Mouse (Mus musculus) neural tube, embryonic 11.5 days (tissue): ENCODE measurements around the gene Ftcd. TPM values are rescaled to one million over a fixed set of nuclear protein-coding genes. Genes with fewer than 3 reads are reported as not detected.
A peak's percentile ranks its signal among the peaks of the same experiment; 100 is the strongest.

Source experiments
- ATAC-seq: fragments of 200-750 bp; cut with Nextera tagmentation; 2 replicates; pipeline ENCODE4 v1.8.0; 2017; ENCODE audit warnings: moderate number of reproducible peaks, mild to moderate bottlenecking, moderate TSS enrichment, moderate library complexity; ENCODE audit not compliant: insufficient read depth, low FRiP score, low TSS enrichment
- DNase-seq: peaks from one replicate; pipeline ENCODE4 v3.0.0-alpha.2; 2015; ENCODE audit warnings: low spot score
- H3K27ac ChIP-seq: fragments of 300-500 bp; sonication (generic); 2 replicates; pipeline ENCODE4 v1.5.1; 2014; ENCODE audit warnings: low read depth, mild to moderate bottlenecking, low read length
- H3K27me3 ChIP-seq: fragments of 300-500 bp; sonication (generic); 2 replicates; pipeline ENCODE4 v1.6.1; 2014; ENCODE audit warnings: mild to moderate bottlenecking, low read length, mixed read lengths; ENCODE audit not compliant: control insufficient read depth, insufficient read depth
- H3K36me3 ChIP-seq: fragments of 300-500 bp; sonication (generic); 2 replicates; pipeline ENCODE4 v1.6.1; 2014; ENCODE audit warnings: mild to moderate bottlenecking, low read length, moderate library complexity, mixed read lengths; ENCODE audit not compliant: control insufficient read depth, insufficient read depth
- H3K4me1 ChIP-seq: fragments of 300-500 bp; sonication (generic); 2 replicates; pipeline ENCODE4 v1.6.1; 2014; ENCODE audit warnings: low read length, mixed read lengths; ENCODE audit not compliant: control insufficient read depth, insufficient read depth
- H3K4me2 ChIP-seq: fragments of 300-500 bp; sonication (generic); 2 replicates; pipeline ENCODE4 v1.6.1; 2014; ENCODE audit warnings: low read depth, mild to moderate bottlenecking, moderate library complexity
- H3K4me3 ChIP-seq: fragments of 300-500 bp; sonication (generic); 2 replicates; pipeline ENCODE4 v1.5.1; 2014; ENCODE audit warnings: low read depth, low read length
- H3K9ac ChIP-seq: fragments of 300-500 bp; sonication (generic); 2 replicates; pipeline ENCODE4 v1.6.1; 2014; ENCODE audit warnings: mild to moderate bottlenecking, low read length
- H3K9me3 ChIP-seq: fragments of 300-500 bp; sonication (generic); 2 replicates; pipeline ENCODE4 v1.6.1; 2016; ENCODE audit warnings: low read length; ENCODE audit not compliant: control insufficient read depth
- WGBS: fragments of 180-500 bp; shearing (Covaris S2); extraction: QIAGEN DNeasy Blood & Tissue Kit; methylation state at CpG from one replicate; pipeline ENCODE4 v1.1.7; 2014; 5-methylcytosine and 5-hydroxymethylcytosine counted together
- polyA plus RNA-seq: library from polyadenylated mRNA; unstranded; fragments of >200 nt; fragmentation: Nextera tagmentation; extraction: Ambion mirVana; gene quantifications from 2 replicates; pipeline ENCODE4 v1.2.1, GENCODE M21; 2014

Ftcd gene
- polyA plus RNA-seq, result not detected in 2 replicates

DNA sequence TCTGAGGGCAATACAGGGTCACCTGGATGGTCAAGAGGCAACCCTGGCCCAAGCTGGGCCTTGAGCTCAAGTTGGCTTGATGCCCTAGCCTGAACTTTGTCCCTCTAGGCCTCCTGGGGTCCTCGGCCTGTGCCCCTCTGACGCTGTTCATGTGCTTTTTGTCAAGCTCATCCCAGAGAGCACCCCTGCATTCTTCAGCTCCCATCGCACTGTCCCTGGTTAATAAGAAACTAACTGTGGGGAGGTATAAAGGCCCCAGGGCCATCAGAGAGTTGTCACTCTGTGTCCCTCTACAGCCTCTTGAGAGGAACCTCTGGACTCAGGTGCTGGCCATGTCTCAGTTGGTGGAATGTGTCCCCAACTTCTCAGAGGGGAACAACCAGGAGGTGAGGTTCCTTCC, at the start of gene Ftcd:
Ftcd (plus strand) TSS at position 275 of the 400 bp plus-strand sequence.
- Histone ChIP-seq H3K4me2 (no peak within 1 kb of the TSS), H3K4me1 (no peaks in the 10 kb centered on the region), H3K36me3 (no peaks in the 10 kb centered on the region; the same call in 1 of the 2 replicates), H3K4me3 (no peak within 1 kb of the TSS), H3K27ac (no peak within 1 kb of the TSS), H3K9ac (no peak within 1 kb of the TSS), H3K27me3 (no peaks in the 10 kb centered on the region), H3K9me3 (no peaks in the 10 kb centered on the region)
- ATAC-seq (no peak), DNase-seq (no peak)
- WGBS, result 77% methylated on average over 3 of the region's 3 CpGs

DNA sequence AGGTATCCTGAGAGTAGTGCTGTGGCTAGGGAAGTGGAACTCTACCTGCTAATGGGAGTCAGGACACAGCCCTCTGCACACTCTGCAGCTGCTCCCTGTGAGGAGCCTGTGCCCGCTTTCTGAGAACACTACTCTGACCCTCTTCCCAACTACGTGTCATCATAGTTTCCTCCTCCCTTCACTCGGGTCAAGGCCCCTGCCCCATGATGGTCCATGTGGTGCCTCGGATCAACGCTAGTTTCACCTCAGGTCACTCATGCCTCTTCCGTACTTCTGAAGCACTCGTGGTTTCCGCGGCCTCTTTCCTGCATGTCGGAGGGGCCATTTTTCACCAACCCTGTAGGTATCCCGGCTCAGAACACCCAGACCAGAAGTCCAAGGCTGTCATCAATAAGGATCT, 44.5 kb upstream of the Ftcd start:
- peaks cover 5% of the 10 kb centered on the region; the same call in 1 of the 2 replicates for H3K4me1 ChIP-seq
- peak overlapping the region; percentile 75 for H3K4me2 ChIP-seq
- no peaks in the 10 kb centered on the region for H3K9me3 ChIP-seq
- ATAC-seq (no peak), DNase-seq (no peak)
- H3K36me3 ChIP-seq, result peaks cover 4% of the 10 kb centered on the region; the same call in 1 of the 2 replicates
- H3K27ac ChIP-seq, result no peak overlapping the region
- WGBS, result 3% methylated on average over 11 of the region's 11 CpGs
- no peaks in the 10 kb centered on the region for H3K27me3 ChIP-seq
- peak overlapping the region; percentile 61 for H3K4me3 ChIP-seq
- H3K9ac ChIP-seq, result peak overlapping the region; percentile 29; the same call in 1 of the 2 replicates

DNA sequence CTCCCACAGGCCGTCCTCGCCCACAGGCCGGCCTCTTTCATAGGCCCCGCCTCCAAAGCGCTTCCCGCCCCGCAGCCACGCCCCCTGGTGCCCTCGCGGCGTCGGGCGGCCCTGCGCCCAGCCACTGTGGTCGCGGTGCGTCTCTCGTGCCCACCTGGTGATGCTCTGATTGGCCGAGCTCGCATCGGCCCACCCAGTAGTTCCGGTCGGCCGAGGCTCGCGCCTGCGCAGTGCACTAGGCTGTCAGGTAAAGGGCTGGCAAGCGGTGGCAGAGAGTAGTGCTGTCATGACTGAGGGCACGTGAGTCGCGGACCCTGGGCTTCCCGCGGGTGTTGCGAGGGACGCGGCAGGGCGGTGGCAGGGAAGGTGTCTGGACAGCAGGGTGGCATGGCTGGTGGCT, 44.1 kb upstream of the Ftcd start, which contains the start of gene Lss:
Lss (plus strand) TSS at position 214 of the 400 bp plus-strand sequence.
- peaks cover 5% of the 10 kb centered on the region; the same call in 1 of the 2 replicates for H3K4me1 ChIP-seq
- H3K27ac ChIP-seq, result no peak within 1 kb of the TSS
- peaks cover 4% of the 10 kb centered on the region; the same call in 1 of the 2 replicates for H3K36me3 ChIP-seq
- under 1% methylated on average over 35 of the region's 37 CpGs for WGBS
- H3K27me3 ChIP-seq, result no peaks in the 10 kb centered on the region
- H3K4me2 ChIP-seq, result peak within 1 kb of the TSS; percentile 75
- DNase-seq (peak; percentile 97), ATAC-seq (peak; percentile 99)
- no peaks in the 10 kb centered on the region for H3K9me3 ChIP-seq
- H3K9ac ChIP-seq, result peak within 1 kb of the TSS; percentile 47
- peak within 1 kb of the TSS; percentile 61 for H3K4me3 ChIP-seq

DNA sequence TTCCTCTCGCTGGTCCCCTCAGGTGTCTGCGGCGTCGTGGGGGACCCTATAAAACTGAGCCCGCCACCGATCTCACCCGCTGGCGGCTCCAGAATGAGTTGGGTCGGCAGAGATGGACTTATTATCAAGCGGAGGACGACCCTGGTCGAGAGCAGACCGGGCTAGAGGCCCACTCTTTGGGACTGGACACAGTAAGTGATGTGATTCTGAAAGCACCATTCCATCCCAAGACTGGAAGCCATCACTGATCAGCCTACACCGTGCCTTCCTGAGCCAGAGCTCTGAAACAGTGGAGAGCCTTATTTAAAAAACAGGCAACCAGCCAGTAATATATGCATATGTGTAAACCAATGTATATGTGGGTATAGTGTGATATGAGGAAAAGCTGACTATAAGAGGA, 43.6 kb upstream of the Ftcd start:
- peak overlapping the region; percentile 75 for H3K4me2 ChIP-seq
- H3K4me1 ChIP-seq, result peaks cover 5% of the 10 kb centered on the region; the same call in 1 of the 2 replicates
- ATAC-seq (peak; percentile 1; the same call in 1 of the 2 replicates), DNase-seq (no peak)
- no peaks in the 10 kb centered on the region for H3K9me3 ChIP-seq
- H3K27ac ChIP-seq, result no peak overlapping the region
- peak overlapping the region; percentile 61 for H3K4me3 ChIP-seq
- H3K36me3 ChIP-seq, result peaks cover 4% of the 10 kb centered on the region; the same call in 1 of the 2 replicates
- 2% methylated on average over 14 of the region's 14 CpGs for WGBS
- no peaks in the 10 kb centered on the region for H3K27me3 ChIP-seq
- H3K9ac ChIP-seq, result peak overlapping the region; percentile 47

DNA sequence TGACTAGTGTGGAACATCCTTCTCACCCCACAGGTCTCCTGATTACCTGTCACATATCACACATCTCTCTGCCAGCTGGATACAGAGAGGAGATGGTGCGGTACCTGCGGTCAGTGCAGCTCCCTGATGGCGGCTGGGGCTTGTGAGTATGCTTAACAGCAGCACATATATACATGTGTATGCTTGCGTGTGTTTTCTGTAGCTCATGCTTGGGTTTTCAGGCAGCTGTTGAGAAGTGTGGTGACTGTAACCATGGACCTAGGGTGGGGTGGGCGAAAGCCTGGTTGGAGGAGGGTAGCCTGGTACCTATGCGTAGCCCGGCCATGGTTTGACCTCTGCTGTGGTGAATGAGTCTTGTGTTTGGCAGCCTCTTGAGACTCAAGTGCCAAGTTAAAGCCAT, 39.9 kb upstream of the Ftcd start:
- peaks cover 10% of the 10 kb centered on the region; the same call in 1 of the 2 replicates for H3K36me3 ChIP-seq
- H3K27ac ChIP-seq, result no peak overlapping the region
- H3K4me1 ChIP-seq, result peaks cover 4% of the 10 kb centered on the region; the same call in 1 of the 2 replicates
- no peaks in the 10 kb centered on the region for H3K27me3 ChIP-seq
- H3K4me2 ChIP-seq, result no peak overlapping the region
- ATAC-seq (no peak), DNase-seq (no peak)
- no peak overlapping the region for H3K9ac ChIP-seq
- 96% methylated on average over 7 of the region's 7 CpGs for WGBS
- no peak overlapping the region for H3K4me3 ChIP-seq
- no peaks in the 10 kb centered on the region for H3K9me3 ChIP-seq

DNA sequence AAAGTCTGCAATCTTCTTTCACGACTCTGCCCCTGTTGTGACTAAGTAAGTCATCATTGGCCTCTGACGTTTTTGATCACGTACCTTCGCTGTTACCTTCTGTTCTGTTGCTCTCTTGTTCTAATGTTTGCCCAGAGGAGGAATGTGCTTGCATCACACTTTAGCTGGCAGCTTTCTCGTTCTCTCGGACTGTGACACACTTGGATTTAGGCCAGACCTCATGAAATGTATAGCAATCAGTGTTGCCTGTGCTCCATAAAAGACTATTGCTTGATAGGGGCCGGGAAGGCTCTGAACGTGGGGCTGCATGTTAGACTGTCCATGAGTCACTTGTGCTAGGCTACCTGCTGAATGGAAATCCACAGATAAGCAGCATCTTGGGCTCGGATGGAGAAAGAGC, 37.8 kb upstream of the Ftcd start:
- H3K27ac ChIP-seq, result no peak overlapping the region
- no peak overlapping the region for H3K9ac ChIP-seq
- no peak overlapping the region for H3K4me3 ChIP-seq
- no peaks in the 10 kb centered on the region for H3K27me3 ChIP-seq
- ATAC-seq (no peak), DNase-seq (no peak)
- 88% methylated on average over 9 of the region's 9 CpGs for WGBS
- no peaks in the 10 kb centered on the region for H3K9me3 ChIP-seq
- H3K36me3 ChIP-seq, result peaks cover 19% of the 10 kb centered on the region
- H3K4me2 ChIP-seq, result no peak overlapping the region
- no peaks in the 10 kb centered on the region for H3K4me1 ChIP-seq

DNA sequence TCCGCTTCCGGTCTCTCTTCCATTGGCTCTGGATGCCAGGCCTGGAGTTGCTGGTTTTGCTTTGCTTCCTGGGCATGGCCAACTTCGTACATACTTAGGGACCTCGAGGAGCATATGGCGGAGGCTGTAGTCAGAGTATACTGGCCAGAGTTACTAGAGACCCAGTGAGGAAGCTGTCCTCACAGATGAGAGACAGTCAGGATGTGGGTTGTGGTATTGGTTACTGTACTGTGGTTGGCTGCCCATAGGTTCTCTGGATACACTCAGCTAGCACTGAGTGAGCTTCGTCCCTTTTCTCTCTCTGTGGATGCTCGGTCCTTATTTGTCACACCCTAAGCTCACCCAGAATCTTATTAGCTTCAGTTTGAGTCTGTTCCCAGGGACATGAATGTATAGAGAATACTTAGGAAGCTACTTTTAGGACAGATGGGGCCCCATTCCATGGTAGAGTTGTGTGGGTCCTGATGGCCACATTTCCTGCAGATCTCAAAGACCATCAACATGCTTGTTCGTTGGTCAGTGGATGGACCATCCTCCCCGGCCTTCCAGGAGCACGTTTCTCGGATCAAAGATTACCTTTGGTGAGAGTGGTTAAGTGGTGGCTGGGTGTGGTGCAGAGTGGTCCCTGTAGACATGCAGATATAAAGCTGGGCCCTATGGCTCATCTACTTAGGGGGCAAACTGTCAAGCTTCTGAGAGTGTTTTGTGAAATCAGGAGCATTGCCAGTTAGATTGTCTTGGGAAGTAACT, 33.9 kb upstream of the Ftcd start:
- Histone ChIP-seq H3K4me1 (no peaks in the 10 kb centered on the region), H3K27me3 (no peaks in the 10 kb centered on the region), H3K4me2 (no peak overlapping the region), H3K27ac (no peak overlapping the region), H3K36me3 (peaks cover 26% of the 10 kb centered on the region), H3K9ac (no peak overlapping the region), H3K9me3 (no peaks in the 10 kb centered on the region), H3K4me3 (no peak overlapping the region)
- no peak for ATAC-seq
- no peak for DNase-seq
- WGBS, result 91% methylated on average over 11 of the region's 11 CpGs

DNA sequence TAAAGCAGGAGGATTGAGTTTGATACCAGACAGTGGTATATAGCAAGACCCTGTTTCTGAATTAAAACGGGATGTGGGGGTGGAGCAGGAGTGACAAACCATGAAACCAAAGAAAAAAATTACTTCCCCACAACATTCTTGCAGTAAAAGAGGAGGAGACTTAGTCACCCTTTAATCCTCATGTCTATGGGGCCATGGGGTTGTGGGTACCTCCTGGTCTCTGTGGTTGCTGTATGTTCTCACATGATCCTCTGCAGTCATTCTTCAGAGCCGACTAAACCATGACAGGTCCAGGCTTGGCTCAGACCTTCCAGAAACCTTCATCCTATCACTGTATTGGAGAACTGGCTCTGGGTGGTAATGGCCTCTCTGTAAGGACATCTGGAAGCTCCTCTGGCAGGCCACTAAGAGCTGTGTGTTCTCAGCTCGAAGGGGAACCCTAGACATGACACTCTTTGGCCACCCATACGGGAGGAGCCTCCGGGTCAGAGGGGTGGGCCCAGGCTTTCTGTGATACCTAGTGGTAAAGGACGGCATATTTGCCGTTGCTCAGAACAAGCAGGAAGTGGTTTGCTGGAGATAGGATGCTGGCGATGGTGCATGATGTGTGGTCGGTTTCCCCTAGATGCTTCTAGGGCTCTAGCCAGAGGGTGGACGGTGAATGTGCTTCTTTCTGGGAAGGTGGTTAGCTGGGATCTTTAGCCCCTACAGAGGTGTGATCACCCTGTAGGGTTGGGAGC, 32.6 kb upstream of the Ftcd start:
- DNase-seq (no peak), ATAC-seq (no peak)
- Histone ChIP-seq H3K4me2 (no peak overlapping the region), H3K4me1 (no peaks in the 10 kb centered on the region), H3K27me3 (no peaks in the 10 kb centered on the region), H3K9me3 (no peaks in the 10 kb centered on the region), H3K36me3 (peaks cover 31% of the 10 kb centered on the region), H3K27ac (no peak overlapping the region), H3K9ac (no peak overlapping the region), H3K4me3 (no peak overlapping the region)
- 87% methylated on average over 10 of the region's 10 CpGs for WGBS
